Mouse (Mus musculus) intestine, embryonic 15.5 days (tissue): ENCODE results near the gene Sars. TPM values are rescaled to one million over a fixed set of nuclear protein-coding genes. Genes with fewer than 3 reads are reported as not detected.

Experiments
- ATAC-seq: fragments of 200-750 bp; cut with Nextera tagmentation; 2 replicates; pipeline ENCODE4 v1.8.0; 2017; ENCODE audit warnings: moderate TSS enrichment, moderate library complexity
- H3K27ac ChIP-seq: fragments of 300-500 bp; sonication (generic); 2 replicates; pipeline ENCODE4 v1.5.1; 2015; ENCODE audit warnings: mild to moderate bottlenecking, inconsistent platforms
- H3K27me3 ChIP-seq: fragments of 300-500 bp; sonication (generic); replicated peaks from 2 replicates; pipeline ENCODE4 v1.6.1; 2015; ENCODE audit warnings: inconsistent platforms
- H3K36me3 ChIP-seq: fragments of 300-500 bp; sonication (generic); 2 replicates; pipeline ENCODE4 v1.6.1; 2015; ENCODE audit warnings: inconsistent platforms
- H3K4me1 ChIP-seq: fragments of 300-500 bp; sonication (generic); replicated peaks from 2 replicates; pipeline ENCODE4 v1.6.1; 2015; ENCODE audit warnings: inconsistent platforms
- H3K4me2 ChIP-seq: fragments of 300-500 bp; sonication (generic); replicated peaks from 2 replicates; pipeline ENCODE4 v1.6.1; 2015; ENCODE audit warnings: mild to moderate bottlenecking, inconsistent platforms
- H3K4me3 ChIP-seq: fragments of 300-500 bp; sonication (generic); replicated peaks from 2 replicates; pipeline ENCODE4 v1.5.1; 2015; ENCODE audit warnings: inconsistent platforms
- H3K9ac ChIP-seq: fragments of 300-500 bp; sonication (generic); 2 replicates; pipeline ENCODE4 v1.6.1; 2015; ENCODE audit warnings: inconsistent platforms
- H3K9me3 ChIP-seq: fragments of 300-500 bp; sonication (generic); 2 replicates; pipeline ENCODE4 v1.6.1; 2016; ENCODE audit warnings: inconsistent platforms
- WGBS: fragments of 180-500 bp; shearing (Covaris S2); methylation state at CpG from one replicate; pipeline ENCODE4 v1.1.7; 2015; 5-methylcytosine and 5-hydroxymethylcytosine counted together
- polyA plus RNA-seq: library from polyadenylated mRNA; unstranded; fragments of >200 nt; fragmentation: Nextera tagmentation; extraction: Ambion mirVana; gene quantifications from 2 replicates; pipeline ENCODE4 v1.2.1, GENCODE M21; 2015

The Sars gene
- polyA plus RNA-seq, 1 experiment from 2014 or later = 150 TPM

- Histone ChIP-seq H3K4me1 (peaks cover 5% of the 10 kb centered on the region), H3K9ac (no peak overlapping the region)
- 57% methylated on average over 14 of the region's 14 CpGs for WGBS
These were observed 39.3 kb downstream of the Sars start for GRCm38 (mm10) chr3:108405536-108406305.

GRCm38 (mm10) chr3:108402528-108402920, 42.5 kb downstream of the Sars start:
- no peak for ATAC-seq
- Histone ChIP-seq H3K4me1 (peaks cover 4% of the 10 kb centered on the region), H3K9me3 (no peaks in the 10 kb centered on the region), H3K4me3 (no peak overlapping the region), H3K36me3 (0 out of 2 replicates have a peak, but pooled peaks cover 4% of the 10 kb centered on the region), H3K4me2 (no peak overlapping the region), H3K27ac (no peak overlapping the region), H3K27me3 (no peaks in the 10 kb centered on the region), H3K9ac (no peak overlapping the region)
- WGBS = 93% methylated on average over 15 of the region's 15 CpGs

More at GRCm38 (mm10) chr3:108405536-108406305, 39.3 kb downstream of the Sars start:
- Histone ChIP-seq H3K27me3 (no peaks in the 10 kb centered on the region), H3K9me3 (no peaks in the 10 kb centered on the region), H3K4me2 (no peak overlapping the region), H3K27ac (no peak overlapping the region), H3K36me3 (0 out of 2 replicates have a peak, but pooled peaks cover 4% of the 10 kb centered on the region), H3K4me3 (no peak overlapping the region)
- no peak for ATAC-seq

- Histone ChIP-seq H3K27me3 (no peaks in the 10 kb centered on the region), H3K4me3 (peak overlapping the region; percentile 9; the same call in 1 of the 2 replicates), H3K27ac (no peak overlapping the region), H3K36me3 (0 out of 2 replicates have a peak, but pooled peaks cover 4% of the 10 kb centered on the region), H3K9ac (peak overlapping the region; percentile 30; the same call in 1 of the 2 replicates), H3K4me1 (peaks cover 4% of the 10 kb centered on the region), H3K4me2 (peak overlapping the region; percentile 51), H3K9me3 (no peaks in the 10 kb centered on the region)
- 36% methylated on average over 22 of the region's 22 CpGs for WGBS
- peak; percentile 96 for ATAC-seq
These were observed 43.1 kb downstream of the Sars start for GRCm38 (mm10) chr3:108401692-108402527.

GRCm38 (mm10) chr3:108400442-108400841, 44.6 kb downstream of the Sars start:
- H3K36me3 ChIP-seq = no peaks in the 10 kb centered on the region
- ATAC-seq = no peak
- H3K4me2 ChIP-seq = no peak overlapping the region
- peaks cover 4% of the 10 kb centered on the region for H3K4me1 ChIP-seq
- 79% methylated on average over 5 of the region's 5 CpGs for WGBS
- no peak overlapping the region for H3K27ac ChIP-seq
- H3K9me3 ChIP-seq = no peaks in the 10 kb centered on the region
- H3K4me3 ChIP-seq = no peak overlapping the region
- no peaks in the 10 kb centered on the region for H3K27me3 ChIP-seq
- H3K9ac ChIP-seq = no peak overlapping the region

GRCm38 (mm10) chr3:108398281-108398680, 46.7 kb downstream of the Sars start:
- no peaks in the 10 kb centered on the region for H3K36me3 ChIP-seq
- no peaks in the 10 kb centered on the region for H3K9me3 ChIP-seq
- H3K4me3 ChIP-seq = no peak overlapping the region
- no peak overlapping the region for H3K9ac ChIP-seq
- no peak for ATAC-seq
- no peaks in the 10 kb centered on the region for H3K27me3 ChIP-seq
- no peak overlapping the region for H3K27ac ChIP-seq
- peaks cover 4% of the 10 kb centered on the region for H3K4me1 ChIP-seq
- WGBS = 91% methylated on average over 9 of the region's 9 CpGs
- H3K4me2 ChIP-seq = no peak overlapping the region

- no peak overlapping the region for H3K4me3 ChIP-seq
- H3K27ac ChIP-seq = no peak overlapping the region; the same call in 1 of the 2 replicates
These were observed 52.2 kb downstream of the Sars start for GRCm38 (mm10) chr3:108392793-108393192.

GRCm38 (mm10) chr3:108392299-108392698, 52.7 kb downstream of the Sars start:
- Histone ChIP-seq H3K4me2 (peak overlapping the region; percentile 34), H3K4me3 (no peak overlapping the region), H3K4me1 (peaks cover 22% of the 10 kb centered on the region), H3K9ac (0 out of 2 replicates have a peak overlapping the region, but pooled peaks have one; percentile 13), H3K27me3 (no peaks in the 10 kb centered on the region), H3K36me3 (no peaks in the 10 kb centered on the region; the same call in 1 of the 2 replicates), H3K27ac (peak overlapping the region; percentile 17; the same call in 1 of the 2 replicates), H3K9me3 (no peaks in the 10 kb centered on the region)
- WGBS = 16% methylated on average over 10 of the region's 10 CpGs
- ATAC-seq = peak; percentile 24

More at GRCm38 (mm10) chr3:108392793-108393192, 52.2 kb downstream of the Sars start:
- no peaks in the 10 kb centered on the region for H3K36me3 ChIP-seq
- no peaks in the 10 kb centered on the region for H3K27me3 ChIP-seq
- ATAC-seq = no peak
- 61% methylated on average over 15 of the region's 15 CpGs for WGBS
- peaks cover 22% of the 10 kb centered on the region for H3K4me1 ChIP-seq
- H3K9me3 ChIP-seq = no peaks in the 10 kb centered on the region
- H3K4me2 ChIP-seq = peak overlapping the region; percentile 34
- 0 out of 2 replicates have a peak overlapping the region, but pooled peaks have one; percentile 13 for H3K9ac ChIP-seq

- peak overlapping the region; percentile 8; the same call in 1 of the 2 replicates for H3K9ac ChIP-seq
- H3K27ac ChIP-seq = no peak overlapping the region
- peaks cover 37% of the 10 kb centered on the region for H3K4me1 ChIP-seq
- H3K4me2 ChIP-seq = peak overlapping the region; percentile 40
- ATAC-seq = peak; percentile 85
- peaks cover 4% of the 10 kb centered on the region; the same call in 1 of the 2 replicates for H3K36me3 ChIP-seq
- no peaks in the 10 kb centered on the region for H3K9me3 ChIP-seq
- no peak overlapping the region for H3K4me3 ChIP-seq
- H3K27me3 ChIP-seq = no peaks in the 10 kb centered on the region
- 4% methylated on average over 5 of the region's 5 CpGs for WGBS
These were observed 55.9 kb downstream of the Sars start for GRCm38 (mm10) chr3:108389111-108389545.

- Histone ChIP-seq H3K27ac (no peak overlapping the region), H3K4me1 (peaks cover 41% of the 10 kb centered on the region), H3K9me3 (no peaks in the 10 kb centered on the region), H3K27me3 (no peaks in the 10 kb centered on the region), H3K4me3 (no peak overlapping the region), H3K36me3 (peaks cover 4% of the 10 kb centered on the region; the same call in 1 of the 2 replicates), H3K4me2 (no peak overlapping the region), H3K9ac (no peak overlapping the region)
- 77% methylated on average over 10 of the region's 10 CpGs for WGBS
- no peak for ATAC-seq
These were observed 58.8 kb downstream of the Sars start for GRCm38 (mm10) chr3:108386186-108386585.

GRCm38 (mm10) chr3:108384425-108384824, 60.6 kb downstream of the Sars start:
- Histone ChIP-seq H3K4me2 (peak overlapping the region; percentile 78), H3K9ac (peak overlapping the region; percentile 58), H3K4me1 (peaks cover 39% of the 10 kb centered on the region), H3K27ac (no peak overlapping the region), H3K9me3 (no peaks in the 10 kb centered on the region), H3K27me3 (no peaks in the 10 kb centered on the region), H3K36me3 (peaks cover 4% of the 10 kb centered on the region; the same call in 1 of the 2 replicates), H3K4me3 (peak overlapping the region; percentile 73)
- WGBS = 39% methylated on average over 2 of the region's 2 CpGs
- no peak for ATAC-seq

- Histone ChIP-seq H3K4me3 (peak within 1 kb of the TSS; percentile 73), H3K4me2 (peak within 1 kb of the TSS; percentile 78), H3K9ac (peak within 1 kb of the TSS; percentile 58), H3K27me3 (no peaks in the 10 kb centered on the region), H3K27ac (peak within 1 kb of the TSS; percentile 72), H3K36me3 (peaks cover 4% of the 10 kb centered on the region; the same call in 1 of the 2 replicates), H3K4me1 (peaks cover 35% of the 10 kb centered on the region), H3K9me3 (no peaks in the 10 kb centered on the region)
- WGBS = 1% methylated on average over 44 of the region's 44 CpGs
- ATAC-seq = peak; percentile 94
These were observed 61.3 kb downstream of the Sars start, which contains the start of gene Psrc1 for GRCm38 (mm10) chr3:108383485-108384354. Gene Psrc1 (plus strand): TSS chr3:108383839.
